Mouse (Mus musculus): ENCODE measurements at regions not wholly inside any gene's neighbourhood (a gene's known extent, or its start where the extent isn't known, plus 50 kb on each side); places are given as distances from the start of the nearest gene placed in this dataset.

DNA sequence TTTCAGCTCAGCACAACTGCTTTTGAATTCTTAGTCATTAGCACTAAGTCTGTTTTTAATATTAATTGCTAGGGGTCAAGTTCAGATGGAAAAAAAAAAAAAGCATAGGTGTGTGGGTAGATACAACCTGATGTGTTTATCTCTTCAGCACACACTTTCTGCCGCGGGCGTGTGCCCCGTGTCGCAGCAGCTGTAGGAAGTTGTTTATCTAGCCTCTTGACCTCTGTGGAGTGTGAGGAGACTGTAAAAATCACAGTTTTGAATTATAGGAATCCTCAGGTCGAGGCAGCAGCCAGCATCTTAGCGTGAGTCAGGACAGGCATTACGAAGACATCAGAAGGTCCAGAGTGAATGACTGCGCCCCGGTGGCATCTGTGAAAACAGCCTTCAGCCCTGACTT lies 72.8 kb upstream of the Srd5a3 start:
- 18% methylated on average over 10 of the region's 10 CpGs for WGBS

DNA sequence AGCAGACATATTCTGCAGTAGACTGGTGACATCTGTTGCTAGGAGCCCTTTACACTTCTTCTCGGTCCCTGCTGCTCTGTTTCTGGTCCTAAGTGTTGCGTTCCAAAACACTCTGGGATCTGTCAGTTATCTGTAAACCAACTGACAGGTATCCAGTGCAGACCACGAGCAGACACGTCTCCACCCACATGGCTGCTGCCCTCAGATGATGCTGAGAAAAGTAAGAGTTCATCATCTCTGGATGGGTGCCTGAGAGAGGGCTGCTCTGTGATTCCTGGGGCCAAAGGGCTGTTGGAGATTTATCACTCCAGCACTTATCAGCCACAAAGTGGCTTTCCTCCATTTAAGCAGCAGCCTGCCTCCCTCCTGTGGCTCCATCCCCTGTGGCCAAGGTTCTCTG lies 74.3 kb upstream of the Srd5a3 start:
- no peak overlapping the region for H3K27ac ChIP-seq (ENCODE audit: insufficient read depth, low read depth, low read length)
- TF ChIP-seq POLR2A (IDR thresholded peaks at IDR 0.05; ENCODE audit: low read depth, low read length) (no peak), CTCF (conservative IDR thresholded peaks at IDR 0.05; ENCODE audit: insufficient read depth, insufficient read length, low read depth, low read length) (no peak)
- no peak overlapping the region for H3K4me3 ChIP-seq (ENCODE audit: insufficient read depth, low read depth, low read length)
- DNase-seq, result no peak
- no peaks in the 10 kb centered on the region for H3K36me3 ChIP-seq (ENCODE audit: control insufficient read depth, insufficient read depth, low read length)
- WGBS, result 59% methylated on average over 4 of the region's 4 CpGs
- no peaks in the 10 kb centered on the region for H3K4me1 ChIP-seq (ENCODE audit: control insufficient read depth, insufficient read depth, low read length)
- H3K27me3 ChIP-seq (replicated peaks; ENCODE audit: control insufficient read depth, insufficient read depth, low read length), result no peaks in the 10 kb centered on the region

More for the DNA sequence above, 72.8 kb upstream of the Srd5a3 start:
- H3K4me3 ChIP-seq (ENCODE audit: insufficient read depth, low read depth, low read length), result no peak overlapping the region
- H3K27me3 ChIP-seq (replicated peaks; ENCODE audit: control insufficient read depth, insufficient read depth, low read length), result no peaks in the 10 kb centered on the region
- H3K27ac ChIP-seq (ENCODE audit: insufficient read depth, low read depth, low read length), result no peak overlapping the region
- no peaks in the 10 kb centered on the region for H3K36me3 ChIP-seq (ENCODE audit: control insufficient read depth, insufficient read depth, low read length)
- no peaks in the 10 kb centered on the region for H3K4me1 ChIP-seq (ENCODE audit: control insufficient read depth, insufficient read depth, low read length)
- peak; percentile 21 for DNase-seq
- TF ChIP-seq POLR2A (IDR thresholded peaks at IDR 0.05; ENCODE audit: low read depth, low read length) (no peak), CTCF (conservative IDR thresholded peaks at IDR 0.05; ENCODE audit: insufficient read depth, insufficient read length, low read depth, low read length) (no peak)

DNA sequence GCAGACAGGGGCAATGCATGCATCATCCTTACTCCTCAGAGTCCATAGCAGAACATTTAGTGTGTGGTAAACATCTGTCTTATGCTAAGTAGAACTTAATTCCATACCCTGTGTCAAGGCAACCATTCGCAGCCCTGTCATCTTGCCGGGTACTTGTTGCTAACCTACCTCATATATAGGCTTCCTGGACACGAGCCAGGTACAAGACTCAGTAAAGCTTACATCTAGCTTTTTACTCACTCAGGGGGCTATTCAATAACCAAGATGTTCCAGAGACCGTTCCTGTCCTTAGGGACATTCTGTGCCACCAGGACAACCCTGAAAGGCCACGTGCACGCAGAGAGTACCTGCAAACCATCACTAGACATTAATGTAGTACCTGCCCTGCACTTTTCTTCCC lies 74.8 kb upstream of the Srd5a3 start:
- no peak for DNase-seq
- WGBS, result 85% methylated on average over 6 of the region's 6 CpGs
- no peaks in the 10 kb centered on the region for H3K36me3 ChIP-seq (ENCODE audit: control insufficient read depth, insufficient read depth, low read length)

DNA sequence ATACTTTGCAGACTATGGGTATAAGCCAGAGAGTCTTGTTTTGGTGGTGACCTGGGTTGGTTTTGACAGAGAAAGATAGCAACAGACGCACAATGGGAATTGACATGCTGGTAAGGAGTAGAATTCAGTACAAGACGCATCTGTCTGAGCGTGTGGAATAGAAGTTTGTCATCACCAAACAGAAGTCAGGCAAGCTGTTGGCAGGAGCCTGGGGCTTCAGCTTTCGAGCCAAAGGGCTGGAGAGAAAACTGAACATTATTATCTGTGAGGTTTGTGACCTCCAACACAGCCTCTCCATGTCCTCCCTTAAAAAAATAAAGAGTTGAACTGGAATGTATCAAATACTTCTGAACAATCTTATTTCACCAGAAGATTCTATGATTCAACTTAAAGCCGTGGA lies 75.4 kb upstream of the Srd5a3 start:
- WGBS, result 85% methylated on average over 5 of the region's 5 CpGs
- TF ChIP-seq POLR2A (IDR thresholded peaks at IDR 0.05; ENCODE audit: low read depth, low read length), result no peak
- TF ChIP-seq CTCF (conservative IDR thresholded peaks at IDR 0.05; ENCODE audit: insufficient read depth, insufficient read length, low read depth, low read length), result no peak
- no peak overlapping the region for H3K4me3 ChIP-seq (ENCODE audit: insufficient read depth, low read depth, low read length)
- H3K4me1 ChIP-seq (ENCODE audit: control insufficient read depth, insufficient read depth, low read length), result no peaks in the 10 kb centered on the region
- no peaks in the 10 kb centered on the region for H3K27me3 ChIP-seq (replicated peaks; ENCODE audit: control insufficient read depth, insufficient read depth, low read length)
- H3K36me3 ChIP-seq (ENCODE audit: control insufficient read depth, insufficient read depth, low read length), result no peaks in the 10 kb centered on the region
- no peak overlapping the region for H3K27ac ChIP-seq (ENCODE audit: insufficient read depth, low read depth, low read length)
- DNase-seq, result no peak

More for the DNA sequence above, 74.8 kb upstream of the Srd5a3 start:
- TF ChIP-seq POLR2A (IDR thresholded peaks at IDR 0.05; ENCODE audit: low read depth, low read length) (no peak), CTCF (conservative IDR thresholded peaks at IDR 0.05; ENCODE audit: insufficient read depth, insufficient read length, low read depth, low read length) (no peak)
- Histone ChIP-seq H3K4me3 (ENCODE audit: insufficient read depth, low read depth, low read length) (no peak overlapping the region), H3K27me3 (replicated peaks; ENCODE audit: control insufficient read depth, insufficient read depth, low read length) (no peaks in the 10 kb centered on the region), H3K27ac (ENCODE audit: insufficient read depth, low read depth, low read length) (no peak overlapping the region), H3K4me1 (ENCODE audit: control insufficient read depth, insufficient read depth, low read length) (no peaks in the 10 kb centered on the region)

DNA sequence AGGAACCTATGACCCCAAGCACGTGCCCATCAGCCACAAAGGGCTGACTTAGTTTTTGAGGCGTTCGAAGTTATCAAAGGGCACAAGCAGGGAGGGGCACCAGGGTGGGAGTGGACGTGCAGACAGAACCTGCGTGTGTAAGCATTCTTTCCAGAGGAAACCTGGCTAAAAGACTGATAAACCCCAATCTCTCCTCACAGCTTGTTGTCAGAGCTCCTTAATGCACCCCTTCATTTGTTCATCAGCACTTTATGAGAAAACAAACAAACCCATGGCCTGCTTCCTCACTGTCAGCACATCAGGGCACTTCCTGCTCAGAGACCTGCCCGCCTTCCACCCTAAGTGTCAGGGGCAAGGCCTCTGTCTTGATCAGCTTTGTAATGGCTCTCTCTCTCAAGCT lies 76.6 kb upstream of the Srd5a3 start:
- H3K4me1 ChIP-seq (ENCODE audit: control insufficient read depth, insufficient read depth, low read length), result no peaks in the 10 kb centered on the region
- WGBS, result 67% methylated on average over 6 of the region's 6 CpGs
- H3K4me3 ChIP-seq (ENCODE audit: insufficient read depth, low read depth, low read length), result no peak overlapping the region

DNA sequence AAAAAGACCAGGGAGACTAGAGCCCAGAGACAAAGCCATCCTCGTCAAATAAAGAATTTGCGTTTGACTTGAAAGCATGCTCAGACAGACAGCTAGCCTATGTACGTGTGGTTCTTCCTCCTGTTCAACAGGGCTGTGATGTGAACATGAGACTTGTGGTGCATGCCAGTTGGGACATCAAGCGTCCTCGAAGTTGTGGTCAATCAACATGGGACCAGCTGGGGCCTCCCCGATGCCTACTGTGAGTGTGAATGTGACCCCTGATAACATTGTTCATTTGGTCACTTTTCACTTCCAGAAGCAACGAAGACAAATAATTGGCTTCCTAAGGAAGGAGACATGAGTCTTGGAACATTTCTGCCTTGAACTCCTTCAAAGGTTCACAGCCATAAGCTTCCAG lies 79.8 kb upstream of the Kdr start:
- 86% methylated on average over 7 of the region's 7 CpGs for WGBS
- Histone ChIP-seq H3K4me1 (ENCODE audit: control insufficient read depth, insufficient read depth, low read length) (no peaks in the 10 kb centered on the region), H3K27ac (ENCODE audit: insufficient read depth, low read depth, low read length) (no peak overlapping the region), H3K27me3 (replicated peaks; ENCODE audit: control insufficient read depth, insufficient read depth, low read length) (no peaks in the 10 kb centered on the region), H3K36me3 (ENCODE audit: control insufficient read depth, insufficient read depth, low read length) (no peaks in the 10 kb centered on the region), H3K4me3 (ENCODE audit: insufficient read depth, low read depth, low read length) (no peak overlapping the region)
- no peak for DNase-seq
- TF ChIP-seq CTCF (conservative IDR thresholded peaks at IDR 0.05; ENCODE audit: insufficient read depth, insufficient read length, low read depth, low read length) (no peak), POLR2A (IDR thresholded peaks at IDR 0.05; ENCODE audit: low read depth, low read length) (no peak)

More for the DNA sequence above, 76.6 kb upstream of the Srd5a3 start:
- no peak for DNase-seq
- no peak overlapping the region for H3K27ac ChIP-seq (ENCODE audit: insufficient read depth, low read depth, low read length)
- no peaks in the 10 kb centered on the region for H3K36me3 ChIP-seq (ENCODE audit: control insufficient read depth, insufficient read depth, low read length)
- H3K27me3 ChIP-seq (replicated peaks; ENCODE audit: control insufficient read depth, insufficient read depth, low read length), result no peaks in the 10 kb centered on the region
- no peak for TF ChIP-seq CTCF (conservative IDR thresholded peaks at IDR 0.05; ENCODE audit: insufficient read depth, insufficient read length, low read depth, low read length)
- TF ChIP-seq POLR2A (IDR thresholded peaks at IDR 0.05; ENCODE audit: low read depth, low read length), result no peak

DNA sequence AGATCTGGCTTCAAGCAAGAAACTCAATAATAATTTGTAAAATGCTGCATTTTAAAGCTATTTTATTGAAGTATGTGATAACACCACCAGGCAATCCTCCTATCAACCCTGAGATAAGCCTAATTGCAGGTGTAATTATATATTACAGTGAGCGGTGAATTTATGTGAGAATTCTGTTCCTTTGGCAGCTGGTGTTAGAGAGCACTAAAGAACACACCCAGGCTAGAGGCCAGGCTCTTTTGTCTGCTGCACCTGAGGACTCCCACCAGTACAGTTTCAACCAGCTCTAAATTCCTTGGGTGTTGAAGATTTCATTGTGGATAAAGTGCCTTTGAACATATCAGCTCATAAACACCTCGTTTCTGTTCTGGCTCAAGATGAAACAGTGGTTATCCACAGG lies 77.6 kb upstream of the Kdr start:
- DNase-seq, result no peak
- Histone ChIP-seq H3K4me3 (ENCODE audit: insufficient read depth, low read depth, low read length) (no peak overlapping the region), H3K4me1 (ENCODE audit: control insufficient read depth, insufficient read depth, low read length) (no peaks in the 10 kb centered on the region), H3K27ac (ENCODE audit: insufficient read depth, low read depth, low read length) (no peak overlapping the region), H3K36me3 (ENCODE audit: control insufficient read depth, insufficient read depth, low read length) (no peaks in the 10 kb centered on the region), H3K27me3 (replicated peaks; ENCODE audit: control insufficient read depth, insufficient read depth, low read length) (no peaks in the 10 kb centered on the region)
- 86% methylated on average over 2 of the region's 2 CpGs for WGBS
- no peak for TF ChIP-seq POLR2A (IDR thresholded peaks at IDR 0.05; ENCODE audit: low read depth, low read length)
- TF ChIP-seq CTCF (conservative IDR thresholded peaks at IDR 0.05; ENCODE audit: insufficient read depth, insufficient read length, low read depth, low read length), result no peak

DNA sequence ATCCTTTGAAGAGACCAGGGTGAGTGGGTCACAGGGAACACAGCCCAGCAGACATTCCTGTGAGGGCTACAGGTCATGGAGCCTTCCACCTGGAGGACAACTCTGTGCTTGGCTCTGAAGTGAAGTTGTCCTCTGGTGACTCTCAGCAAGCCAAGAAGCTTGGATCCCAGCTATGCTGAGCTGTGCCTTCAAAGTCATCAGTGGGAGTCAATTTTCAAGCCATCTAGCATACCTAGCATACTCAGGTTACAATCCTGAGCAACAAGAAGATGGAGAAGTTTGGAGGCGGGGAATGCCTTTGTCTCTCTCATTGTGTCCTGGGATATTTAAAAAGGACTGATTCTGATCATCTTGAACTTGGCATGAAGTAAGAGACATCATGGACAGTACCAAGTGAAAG lies 74.5 kb upstream of the Kdr start:
- Histone ChIP-seq H3K36me3 (ENCODE audit: control insufficient read depth, insufficient read depth, low read length) (no peaks in the 10 kb centered on the region), H3K27ac (ENCODE audit: insufficient read depth, low read depth, low read length) (no peak overlapping the region), H3K4me1 (ENCODE audit: control insufficient read depth, insufficient read depth, low read length) (no peaks in the 10 kb centered on the region), H3K4me3 (ENCODE audit: insufficient read depth, low read depth, low read length) (no peak overlapping the region), H3K27me3 (replicated peaks; ENCODE audit: control insufficient read depth, insufficient read depth, low read length) (no peaks in the 10 kb centered on the region)
- DNase-seq, result no peak
- 89% methylated on average over 1 of the region's 1 CpGs for WGBS
- no peak for TF ChIP-seq POLR2A (IDR thresholded peaks at IDR 0.05; ENCODE audit: low read depth, low read length)
- no peak for TF ChIP-seq CTCF (conservative IDR thresholded peaks at IDR 0.05; ENCODE audit: insufficient read depth, insufficient read length, low read depth, low read length)
